Mouse (Mus musculus) ovary, adult 2 months (tissue): ENCODE results near the gene Galp. TPM values are rescaled to one million over a fixed set of nuclear protein-coding genes. Genes with fewer than 3 reads are reported as not detected.

ENCODE experiments used
- polyA plus RNA-seq: library from polyadenylated mRNA; depleted of rRNA; stranded (reverse); fragments of >200 nt; gene quantifications from 2 replicates; pipeline ENCODE4 v1.2.3, GENCODE M21; 2012; rRNA removed

Galp gene
- polyA plus RNA-seq = not detected in 2 replicates

GRCm38 (mm10) chr7:6196790-6197189 is at the start of gene Galp:
TSS of gene Galp (plus strand) at chr7:6197090.

GRCm38 (mm10) chr7:6155901-6156411 is 40.9 kb upstream of the Galp start, which contains the start of gene Zfp787:
TSS of gene Zfp787 (minus strand) at chr7:6155997.

GRCm38 (mm10) chr7:6172006-6172649 is 24.8 kb upstream of the Galp start, which contains the start of gene Zfp444:
TSS of gene Zfp444 (plus strand) at chr7:6172226.

GRCm38 (mm10) chr7:6221978-6222377 is 25.1 kb downstream of the Galp start, which contains the start of gene Zscan5b:
TSS of gene Zscan5b (plus strand) at chr7:6222278.

GRCm38 (mm10) chr7:6252410-6252809 is 55.5 kb downstream of the Galp start, which contains the start of gene Epp13:
TSS of gene Epp13 (plus strand) at chr7:6252710.

Other genes starting within 250 kb of the Galp start
- not detected in 2 replicates for gene Vmn1r65, start 186.1 kb upstream of the Galp start, polyA plus RNA-seq
- gene Nlrp4c, start 151.9 kb upstream of the Galp start, polyA plus RNA-seq = 0.03 TPM in 1 of 2 replicates, not detected in the other
- 102 and 103 TPM in 2 replicates for gene Zfp787, start 41.1 kb upstream of the Galp start, polyA plus RNA-seq
- gene Zfp444, start 24.9 kb upstream of the Galp start, polyA plus RNA-seq = 72.5 and 113 TPM in 2 replicates
- gene Zscan5b, start 25.2 kb downstream of the Galp start, polyA plus RNA-seq = not detected in 2 replicates
- 0.73 and 0.98 TPM in 2 replicates for gene Epp13, start 55.6 kb downstream of the Galp start, polyA plus RNA-seq
- gene Zfp667, start 89.5 kb downstream of the Galp start, polyA plus RNA-seq = 0.72 and 1.4 TPM in 2 replicates
- 2.6 and 2.8 TPM in 2 replicates for gene Zfp583, start 134.2 kb downstream of the Galp start, polyA plus RNA-seq
- gene Gm3854, start 146.7 kb downstream of the Galp start, polyA plus RNA-seq = 0.09 and 0.16 TPM in 2 replicates
- gene Zfp78, start 166.2 kb downstream of the Galp start, polyA plus RNA-seq = 0.20 and 0.37 TPM in 2 replicates
- gene Zfp28, start 186.2 kb downstream of the Galp start, polyA plus RNA-seq = 3.0 and 3.1 TPM in 2 replicates
- not detected in 2 replicates for gene Smim17, start 201.6 kb downstream of the Galp start, polyA plus RNA-seq
- gene Gm20715, start 213.2 kb downstream of the Galp start, polyA plus RNA-seq = not detected in 2 replicates
- gene Olfr1344, start 241.6 kb downstream of the Galp start, polyA plus RNA-seq = 0.26 TPM in 1 of 2 replicates, not detected in the other